Mouse (Mus musculus) bone marrow, adult 2 months (tissue): Measurements from ENCODE around the gene Krtap1-4.
A peak's percentile ranks its signal among the peaks of the same experiment; 100 is the strongest.

Experiments
- CTCF ChIP-seq: fragments of 200-500 bp; IDR thresholded peaks from 2 replicates; pipeline ENCODE4 v1.5.1; 2011; ENCODE audit warnings: low read length, control low read depth; ENCODE audit not compliant: control insufficient read depth, insufficient read depth
- POLR2A ChIP-seq: fragments of 200-500 bp; IDR thresholded peaks from 2 replicates; pipeline ENCODE4 v1.6.1; 2011; ENCODE audit warnings: low read depth, mild to moderate bottlenecking, control low read depth, low read length, borderline replicate concordance; ENCODE audit not compliant: control insufficient read depth

GRCm38 (mm10) chr11:99574106-99574505 lies 9.3 kb downstream of the Krtap1-4 start:
- TF ChIP-seq POLR2A (no peak), CTCF (peak; percentile 45; the same call in 1 of the 2 replicates)
